Mouse (Mus musculus) forebrain, embryonic 10.5 days (tissue): ENCODE measurements around the gene Lrrk1. TPM values are rescaled to one million over a fixed set of nuclear protein-coding genes. Genes with fewer than 3 reads are reported as not detected.

Source experiments
- DNase-seq: peaks from one replicate; pipeline ENCODE4 v3.0.0-alpha.2; 2017; ENCODE audit warnings: low spot score; ENCODE audit errors: extremely low spot score
- H3K27ac ChIP-seq: fragments of 300-500 bp; sonication (generic); 2 replicates; pipeline ENCODE4 v1.5.1; 2016; ENCODE audit warnings: mild to moderate bottlenecking
- H3K27me3 ChIP-seq: fragments of 300-500 bp; sonication (generic); 2 replicates; pipeline ENCODE4 v1.6.1; 2016; ENCODE audit warnings: mild to moderate bottlenecking; ENCODE audit not compliant: poor library complexity, severe bottlenecking
- H3K36me3 ChIP-seq: fragments of 300-500 bp; sonication (generic); replicated peaks from 2 replicates; pipeline ENCODE4 v1.6.1; 2016; ENCODE audit warnings: mild to moderate bottlenecking, moderate library complexity
- H3K4me1 ChIP-seq: fragments of 300-500 bp; sonication (generic); 2 replicates; pipeline ENCODE4 v1.6.1; 2016
- H3K4me3 ChIP-seq: fragments of 300-500 bp; sonication (generic); 2 replicates; pipeline ENCODE4 v1.5.1; 2016; ENCODE audit warnings: mild to moderate bottlenecking, moderate library complexity
- H3K9me3 ChIP-seq: fragments of 300-500 bp; sonication (generic); 2 replicates; pipeline ENCODE4 v1.6.1; 2016; ENCODE audit warnings: mild to moderate bottlenecking, moderate library complexity
- WGBS: fragments of 180-500 bp; shearing (Covaris S2); methylation state at CpG from one replicate; pipeline ENCODE4 v1.1.7; 2016; 5-methylcytosine and 5-hydroxymethylcytosine counted together
- microRNA-seq: library from miRNA; unstranded; fragments of <30 nt; microRNA quantifications from one replicate; pipeline ENCODE4, GENCODE M21; 2017
- polyA plus RNA-seq: library from polyadenylated mRNA; unstranded; fragments of >200 nt; fragmentation: Nextera tagmentation; extraction: Ambion mirVana; gene quantifications from 2 replicates; pipeline ENCODE4 v1.2.1, GENCODE M21; 2016

Gene Lrrk1
- polyA plus RNA-seq, 1 experiment from 2014 or later, result 5.8 TPM

DNA sequence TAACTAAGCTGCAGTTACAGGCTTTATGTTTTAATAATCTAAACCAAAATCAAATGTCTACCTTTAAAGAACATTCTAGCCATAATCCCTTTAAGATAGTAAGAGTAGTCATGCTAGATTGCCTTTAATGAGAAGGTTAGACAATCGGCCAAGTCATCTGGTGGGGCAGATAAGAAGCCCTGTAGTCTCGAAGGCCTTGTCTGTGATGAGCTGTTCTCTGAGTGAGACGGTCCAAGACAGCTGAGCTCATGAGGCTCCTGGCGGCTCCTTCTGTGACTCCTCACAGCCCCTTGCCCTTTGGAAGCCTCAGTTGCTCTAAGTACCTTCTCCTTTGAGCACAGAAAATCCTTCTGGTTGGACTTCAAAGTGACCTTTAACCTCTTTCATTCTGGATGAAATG lies 211.2 kb downstream of the Lrrk1 start:
- H3K36me3 ChIP-seq, result peaks cover 47% of the 10 kb centered on the region
- no peaks in the 10 kb centered on the region for H3K9me3 ChIP-seq
- H3K27ac ChIP-seq, result no peak overlapping the region
- WGBS, result 87% methylated on average over 4 of the region's 4 CpGs
- H3K4me1 ChIP-seq, result peaks cover 9% of the 10 kb centered on the region
- H3K4me3 ChIP-seq, result no peak overlapping the region
- DNase-seq, result no peak
- H3K27me3 ChIP-seq, result no peaks in the 10 kb centered on the region

Small RNA genes within 50 kb of the gene (microRNA-seq; reads per million reads assigned to microRNA genes)
- gene Mir7057, result not detected

Other genes starting within 250 kb of the Lrrk1 start
- gene Gm10974, start 22.4 kb downstream of the Lrrk1 start, polyA plus RNA-seq, result not detected in 2 replicates
- 30.4 and 30.6 TPM in 2 replicates for gene Aldh1a3, start 39.2 kb upstream of the Lrrk1 start, polyA plus RNA-seq